Mouse (Mus musculus): ENCODE data around the gene Gm28729. TPM values are rescaled to one million over a fixed set of nuclear protein-coding genes. Genes with fewer than 3 reads are reported as not detected.

Gm28729 gene
- polyA plus RNA-seq (2015; fragmentation: Illumina TruSeq; extraction: RNeasy Lipid Tissue Mini Kit (QIAGEN cat#74804); ENCODE audit: low read depth, low replicate concordance), result 0.59 TPM

GRCm38 (mm10) chr9:96524972-96525506 lies at the start of gene Gm28729:
TSS of gene Gm28729 (minus strand) at chr9:96525264.

GRCm38 (mm10) chr9:96478071-96478888 lies 46.8 kb downstream of the Gm28729 start, which contains the start of gene Rnf7:
TSS of gene Rnf7 (minus strand) at chr9:96478675.

Other genes starting within 250 kb of the Gm28729 start
- 143 TPM for gene Atp1b3, start 160.8 kb downstream of the Gm28729 start, polyA plus RNA-seq (2015; fragmentation: Illumina TruSeq; extraction: RNeasy Lipid Tissue Mini Kit (QIAGEN cat#74804); ENCODE audit: low read depth, low replicate concordance)
- gene Rnf7, start 46.6 kb downstream of the Gm28729 start, polyA plus RNA-seq (2015; fragmentation: Illumina TruSeq; extraction: RNeasy Lipid Tissue Mini Kit (QIAGEN cat#74804); ENCODE audit: low read depth, low replicate concordance), result 199 TPM
- gene Rasa2, start 106.4 kb upstream of the Gm28729 start, polyA plus RNA-seq (2015; fragmentation: Illumina TruSeq; extraction: RNeasy Lipid Tissue Mini Kit (QIAGEN cat#74804); ENCODE audit: low read depth, low replicate concordance), result 13.6 TPM
- gene Zbtb38, start 227.6 kb upstream of the Gm28729 start, polyA plus RNA-seq (2015; fragmentation: Illumina TruSeq; extraction: RNeasy Lipid Tissue Mini Kit (QIAGEN cat#74804); ENCODE audit: low read depth, low replicate concordance), result 20.7 TPM